Mouse (Mus musculus) lung, adult 2 months (tissue): ENCODE data around the gene Limk1.

Experiments used
- CTCF ChIP-seq: fragments of 200-500 bp; IDR thresholded peaks from 2 replicates; pipeline ENCODE4 v1.5.1; 2011; ENCODE audit warnings: mild to moderate bottlenecking, low read length, control low read depth; ENCODE audit not compliant: insufficient read depth
- POLR2A ChIP-seq: fragments of 200-500 bp; IDR thresholded peaks from 2 replicates; pipeline ENCODE4 v1.6.1; 2011; ENCODE audit warnings: low read depth, mild to moderate bottlenecking, control low read depth, low read length, borderline replicate concordance; ENCODE audit errors: extremely low read depth

DNA sequence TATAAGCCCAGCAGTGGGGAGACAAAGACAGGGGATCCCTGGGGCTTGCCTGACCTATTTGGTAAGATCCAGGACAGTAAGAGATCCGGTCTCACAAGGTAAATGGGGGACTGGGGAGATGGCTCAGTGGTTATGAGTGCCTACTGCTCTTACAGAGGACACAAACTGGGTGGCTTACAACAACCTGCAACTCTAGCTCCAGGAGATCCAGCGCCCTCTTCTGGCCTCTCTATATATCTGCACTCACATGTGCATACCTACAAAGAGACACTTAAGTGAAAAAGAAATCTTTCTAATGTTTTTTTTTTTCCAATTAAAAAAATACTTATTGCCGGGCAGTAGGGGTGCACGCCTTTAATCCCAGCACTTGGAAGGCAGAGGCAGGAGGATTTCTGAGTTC is 41.9 kb downstream of the Limk1 start:
- TF ChIP-seq CTCF: no peak
- no peak for TF ChIP-seq POLR2A
